Mouse (Mus musculus): Measurements from ENCODE around the gene Pld4. TPM values are rescaled to one million over a fixed set of nuclear protein-coding genes. Genes with fewer than 3 reads are reported as not detected.

Gene Pld4
- total and polyA plus RNA-seq, 2 experiments from 2014 or later, result 6.2 to 8.0 TPM

DNA sequence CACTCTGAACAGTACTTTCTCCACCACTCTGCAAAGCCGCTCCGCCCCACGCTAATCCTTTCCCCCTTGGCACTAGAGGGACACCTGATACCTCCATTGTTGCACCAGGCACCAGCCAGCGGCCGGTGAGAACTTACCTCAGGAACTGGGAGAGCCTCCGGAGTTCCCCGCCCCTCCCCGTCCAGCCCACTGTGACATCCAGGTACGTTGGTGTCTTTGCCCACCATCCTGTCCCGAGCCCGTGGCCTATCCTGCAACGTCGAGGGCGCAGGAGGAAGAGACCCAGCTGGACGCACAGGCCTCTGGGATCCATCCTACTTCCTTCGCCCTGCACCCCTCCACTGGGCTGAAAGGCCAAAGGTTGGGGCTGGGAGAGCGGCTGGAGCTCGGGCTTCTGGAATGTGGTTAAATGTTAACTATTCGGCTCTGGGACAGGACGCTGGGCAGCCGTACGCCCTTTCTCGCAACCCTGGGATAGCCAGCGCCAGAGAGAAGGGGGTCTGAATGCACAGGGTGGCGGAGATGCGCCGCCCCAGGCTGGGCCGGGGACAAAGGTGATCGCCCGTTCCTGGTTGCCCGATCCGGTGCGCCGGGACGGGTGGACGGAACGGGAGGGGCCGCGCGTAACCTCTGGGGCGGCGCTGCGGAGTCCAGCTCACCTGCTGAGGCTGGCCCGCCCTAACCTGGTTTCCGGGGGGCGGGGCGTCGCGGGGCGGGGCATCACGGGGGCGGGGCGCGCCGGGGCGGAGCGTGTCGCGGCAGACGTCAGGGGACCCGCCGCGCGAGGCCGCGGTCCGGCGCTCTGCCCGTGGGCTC, 38.8 kb upstream of the Pld4 start:
- WGBS, result 3% methylated on average over 43 of the region's 69 CpGs
- ATAC-seq, result peak; percentile 49
- Histone ChIP-seq H3K36me3 (ENCODE audit: insufficient read depth) (peaks cover 9% of the 10 kb centered on the region; the same call in 1 of the 2 replicates), H3K4me1 (ENCODE audit: insufficient read depth) (peaks cover 17% of the 10 kb centered on the region), H3K27me3 (ENCODE audit: insufficient read depth, low read length) (no peaks in the 10 kb centered on the region), H3K4me3 (ENCODE audit: low read depth, low read length) (peak overlapping the region; percentile 84), H3K9me3 (ENCODE audit: low read length) (no peaks in the 10 kb centered on the region), H3K4me2 (ENCODE audit: low read depth) (peak overlapping the region; percentile 93), H3K27ac (ENCODE audit: low read depth, low read length) (peak overlapping the region; percentile 67; the same call in 1 of the 2 replicates), H3K9ac (peak overlapping the region; percentile 90)
- peak; percentile 53 for DNase-seq
- no peak for TF ChIP-seq CTCF (IDR thresholded peaks at IDR 0.05; ENCODE audit: low read depth)

DNA sequence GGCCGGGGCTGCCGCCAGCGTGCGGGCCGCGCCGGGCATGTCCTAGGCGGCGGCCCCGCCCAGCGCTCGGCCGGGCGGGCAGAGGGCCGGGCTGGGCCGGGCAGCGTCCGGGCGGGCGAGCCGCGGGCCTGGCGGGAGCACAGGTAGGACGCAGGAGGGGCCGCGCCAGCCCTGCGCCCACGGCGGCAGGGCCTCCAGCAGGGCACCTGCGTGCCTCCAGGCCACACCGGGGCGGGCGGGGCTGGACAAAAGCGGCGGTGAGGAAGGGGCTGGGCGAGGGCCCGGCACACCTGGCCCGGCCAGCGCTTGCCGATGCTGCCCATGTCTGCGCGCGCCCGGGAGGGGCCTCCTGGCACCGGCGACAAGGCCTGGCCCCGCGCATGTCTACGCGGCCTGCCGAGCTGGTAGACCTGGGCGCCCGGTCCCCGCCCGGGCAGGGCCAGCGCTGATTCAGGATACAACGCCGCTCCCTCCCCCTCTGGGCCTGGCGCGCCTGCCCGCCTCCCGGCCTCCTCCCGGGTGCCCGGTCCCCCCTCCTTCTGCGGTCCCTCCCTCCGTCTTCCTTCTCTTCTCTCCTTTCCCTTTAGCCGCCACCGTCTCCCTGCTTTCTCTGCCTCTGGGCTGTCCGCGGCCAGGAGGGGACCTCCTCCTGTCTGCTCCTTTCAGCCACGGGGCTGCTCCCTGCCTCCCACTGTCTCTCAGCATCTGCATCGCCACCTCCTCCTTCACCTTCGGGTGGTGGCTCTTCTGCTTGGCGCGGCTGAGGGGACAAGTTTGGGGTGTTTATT, 38.0 kb upstream of the Pld4 start:
- H3K9me3 ChIP-seq (ENCODE audit: low read length), result no peaks in the 10 kb centered on the region
- H3K36me3 ChIP-seq (ENCODE audit: insufficient read depth), result peaks cover 17% of the 10 kb centered on the region; the same call in 1 of the 2 replicates
- H3K4me3 ChIP-seq (ENCODE audit: low read depth, low read length), result peak overlapping the region; percentile 84
- peak; percentile 56 for DNase-seq
- TF ChIP-seq CTCF (IDR thresholded peaks at IDR 0.05; ENCODE audit: low read depth), result no peak
- ATAC-seq, result peak; percentile 62
- whole genome bisulfite sequencing, result 4% methylated on average over 59 of the region's 75 CpGs
- H3K27ac ChIP-seq (ENCODE audit: low read depth, low read length), result peak overlapping the region; percentile 67
- no peaks in the 10 kb centered on the region for H3K27me3 ChIP-seq (ENCODE audit: insufficient read depth, low read length)
- peak overlapping the region; percentile 93 for H3K4me2 ChIP-seq (ENCODE audit: low read depth)
- H3K9ac ChIP-seq, result peak overlapping the region; percentile 90
- peaks cover 17% of the 10 kb centered on the region for H3K4me1 ChIP-seq (ENCODE audit: insufficient read depth)

DNA sequence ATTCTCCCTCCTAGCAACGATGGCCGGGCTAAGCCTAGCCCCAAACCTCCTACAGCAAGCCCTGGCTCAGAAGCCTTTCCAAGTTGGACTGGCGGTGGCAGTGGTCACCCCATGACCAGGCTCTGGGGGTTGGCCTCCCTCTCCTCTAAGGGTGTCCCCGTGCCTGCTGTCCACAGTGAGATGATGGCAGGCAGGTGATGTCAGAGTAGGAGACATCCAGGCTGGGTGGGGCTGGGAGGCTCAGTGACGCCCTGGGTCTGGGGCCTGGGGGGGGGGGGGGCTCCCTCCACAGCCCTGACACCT, 37.5 kb upstream of the Pld4 start:
- Histone ChIP-seq H3K4me1 (ENCODE audit: insufficient read depth) (peaks cover 17% of the 10 kb centered on the region), H3K9me3 (ENCODE audit: low read length) (no peaks in the 10 kb centered on the region), H3K9ac (peak overlapping the region; percentile 90), H3K27me3 (ENCODE audit: insufficient read depth, low read length) (no peaks in the 10 kb centered on the region), H3K4me2 (ENCODE audit: low read depth) (peak overlapping the region; percentile 93), H3K27ac (ENCODE audit: low read depth, low read length) (no peak overlapping the region), H3K36me3 (ENCODE audit: insufficient read depth) (peaks cover 17% of the 10 kb centered on the region; the same call in 1 of the 2 replicates), H3K4me3 (ENCODE audit: low read depth, low read length) (peak overlapping the region; percentile 84)
- ATAC-seq (peak; percentile 26; the same call in 1 of the 2 replicates), DNase-seq (no peak)
- 14% methylated on average over 5 of the region's 5 CpGs for WGBS
- TF ChIP-seq CTCF (IDR thresholded peaks at IDR 0.05; ENCODE audit: low read depth), result no peak

DNA sequence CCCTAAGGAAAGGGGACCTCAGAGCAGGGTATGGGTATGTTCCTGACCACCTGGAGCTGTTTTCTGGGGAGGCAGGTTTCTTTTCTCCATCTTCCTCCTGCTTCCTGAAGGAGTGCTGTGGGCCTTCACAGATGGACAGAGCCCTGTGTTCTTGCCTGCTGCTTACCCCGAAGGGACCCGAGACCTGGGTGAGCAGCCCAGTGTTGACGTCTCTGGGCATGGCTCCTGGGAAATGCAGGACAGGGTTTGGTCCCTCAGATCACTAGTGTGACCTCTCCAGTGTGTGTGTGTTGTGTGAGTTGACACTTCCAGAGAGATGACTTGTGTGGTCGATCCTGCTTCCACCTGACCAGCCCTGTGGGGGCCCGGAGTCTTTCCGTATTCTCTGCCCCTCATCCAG, 37.0 kb upstream of the Pld4 start:
- Histone ChIP-seq H3K9ac (peak overlapping the region; percentile 90; the same call in 1 of the 2 replicates), H3K4me1 (ENCODE audit: insufficient read depth) (peaks cover 17% of the 10 kb centered on the region), H3K9me3 (ENCODE audit: low read length) (no peaks in the 10 kb centered on the region), H3K27me3 (ENCODE audit: insufficient read depth, low read length) (no peaks in the 10 kb centered on the region), H3K4me2 (ENCODE audit: low read depth) (peak overlapping the region; percentile 93), H3K36me3 (ENCODE audit: insufficient read depth) (peaks cover 17% of the 10 kb centered on the region; the same call in 1 of the 2 replicates), H3K4me3 (ENCODE audit: low read depth, low read length) (peak overlapping the region; percentile 84), H3K27ac (ENCODE audit: low read depth, low read length) (no peak overlapping the region)
- DNase-seq, result no peak
- no peak for ATAC-seq
- WGBS, result 90% methylated on average over 6 of the region's 6 CpGs
- no peak for TF ChIP-seq CTCF (IDR thresholded peaks at IDR 0.05; ENCODE audit: low read depth)

DNA sequence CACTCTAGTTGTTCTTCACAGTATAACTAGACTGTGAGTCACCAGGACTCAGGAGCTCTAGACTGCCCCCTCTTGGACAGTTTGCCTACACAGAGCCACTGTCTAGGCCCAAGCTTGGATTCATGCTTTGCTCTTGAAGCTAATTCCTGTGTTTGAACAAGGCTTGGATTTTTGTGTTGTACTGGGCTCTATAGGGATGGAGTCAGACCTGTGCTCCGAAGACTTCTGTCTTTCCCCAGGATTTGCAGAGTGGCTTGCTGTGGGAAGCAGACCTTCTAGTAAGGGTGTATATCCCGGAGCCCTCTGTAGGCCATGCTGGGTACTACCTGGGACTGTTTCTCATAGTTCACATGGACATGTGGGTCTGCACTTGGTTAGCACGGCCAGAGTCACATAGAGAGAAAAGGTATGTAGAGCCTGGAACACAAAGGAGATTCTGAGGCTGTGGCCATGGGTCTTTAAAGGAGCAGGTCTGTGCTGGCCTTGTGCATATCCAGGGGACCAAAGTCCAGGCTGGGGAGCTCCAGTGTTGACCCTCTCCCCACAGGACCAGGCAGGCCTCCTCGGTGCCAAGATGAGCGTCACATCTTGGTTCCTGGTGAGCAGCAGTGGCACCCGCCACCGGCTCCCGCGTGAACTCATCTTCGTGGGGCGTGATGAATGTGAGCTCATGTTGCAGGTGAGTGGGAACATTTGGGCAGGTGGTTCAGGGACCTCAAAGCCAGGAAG, 36.2 kb upstream of the Pld4 start:
- Histone ChIP-seq H3K4me1 (ENCODE audit: insufficient read depth) (peaks cover 17% of the 10 kb centered on the region), H3K27me3 (ENCODE audit: insufficient read depth, low read length) (no peaks in the 10 kb centered on the region), H3K4me3 (ENCODE audit: low read depth, low read length) (no peak overlapping the region), H3K27ac (ENCODE audit: low read depth, low read length) (no peak overlapping the region), H3K4me2 (ENCODE audit: low read depth) (0 out of 2 replicates have a peak overlapping the region, but pooled peaks have one; percentile 10), H3K36me3 (ENCODE audit: insufficient read depth) (peaks cover 17% of the 10 kb centered on the region; the same call in 1 of the 2 replicates), H3K9ac (no peak overlapping the region), H3K9me3 (ENCODE audit: low read length) (no peaks in the 10 kb centered on the region)
- ATAC-seq (peak; percentile 56), DNase-seq (peak; percentile 80)
- peak; percentile 68 for TF ChIP-seq CTCF (IDR thresholded peaks at IDR 0.05; ENCODE audit: low read depth)
- WGBS, result 80% methylated on average over 11 of the region's 11 CpGs

DNA sequence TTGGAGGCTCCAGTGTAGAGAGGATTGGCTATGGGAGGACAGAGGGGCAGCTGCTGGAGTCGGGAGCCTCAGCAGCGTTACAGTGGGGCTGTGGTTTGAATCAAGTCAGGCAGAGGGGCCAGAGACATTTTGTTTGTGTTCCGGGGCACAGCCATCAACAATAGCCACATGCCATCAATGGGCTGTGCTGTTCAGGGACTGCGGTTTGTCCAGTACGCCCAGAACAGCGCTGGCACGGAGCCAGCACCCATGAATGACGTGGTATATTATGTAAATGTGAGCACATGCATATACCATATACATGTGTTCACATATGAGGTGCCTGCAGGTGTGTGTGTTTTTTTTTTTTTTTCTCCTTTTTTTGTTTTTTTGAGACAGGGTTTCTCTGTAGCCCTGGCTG, 32.7 kb upstream of the Pld4 start:
- DNase-seq (no peak), ATAC-seq (no peak)
- Histone ChIP-seq H3K4me3 (ENCODE audit: low read depth, low read length) (no peak overlapping the region), H3K27me3 (ENCODE audit: insufficient read depth, low read length) (no peaks in the 10 kb centered on the region), H3K4me2 (ENCODE audit: low read depth) (no peak overlapping the region), H3K9me3 (ENCODE audit: low read length) (no peaks in the 10 kb centered on the region), H3K27ac (ENCODE audit: low read depth, low read length) (no peak overlapping the region), H3K4me1 (ENCODE audit: insufficient read depth) (peaks cover 12% of the 10 kb centered on the region), H3K36me3 (ENCODE audit: insufficient read depth) (peaks cover 43% of the 10 kb centered on the region), H3K9ac (no peak overlapping the region)
- no peak for TF ChIP-seq CTCF (IDR thresholded peaks at IDR 0.05; ENCODE audit: low read depth)
- 47% methylated on average over 8 of the region's 8 CpGs for whole genome bisulfite sequencing

All from forebrain, postnatal 0 days (tissue).